Mouse (Mus musculus) thymus, adult 2 months (tissue): Measurements from ENCODE around the gene Bmp8b.

ENCODE experiments used
- CTCF ChIP-seq: fragments of 200-500 bp; IDR thresholded peaks from 2 replicates; pipeline ENCODE4 v1.5.1; 2012; ENCODE audit warnings: mild to moderate bottlenecking, control low read depth, low read length, moderate library complexity, borderline replicate concordance; ENCODE audit not compliant: control insufficient read depth, poor library complexity, insufficient read depth; ENCODE audit errors: extremely low read depth
- POLR2A ChIP-seq: fragments of 200-500 bp; IDR thresholded peaks from 2 replicates; pipeline ENCODE4 v1.6.1; 2012; ENCODE audit warnings: mild to moderate bottlenecking, low read length, control low read depth, moderate library complexity; ENCODE audit not compliant: control insufficient read depth, poor library complexity, insufficient read depth; ENCODE audit errors: extremely low read depth

GRCm38 (mm10) chr4:123162305-123162917 is 57.4 kb downstream of the Bmp8b start:
- TF ChIP-seq POLR2A (no peak), CTCF (no peak)
